Mouse (Mus musculus) olfactory bulb, adult 2 months (tissue): Measurements from ENCODE around the gene Agbl5.

Experiments used
- CTCF ChIP-seq: fragments of 200-500 bp; IDR thresholded peaks from 2 replicates; pipeline ENCODE4 v1.5.1; 2012; ENCODE audit warnings: low read depth, mild to moderate bottlenecking, low read length, moderate library complexity; ENCODE audit not compliant: insufficient read depth
- POLR2A ChIP-seq: fragments of 200-500 bp; IDR thresholded peaks from 2 replicates; pipeline ENCODE4 v1.6.1; 2012; ENCODE audit warnings: mild to moderate bottlenecking, low read depth, low read length, moderate library complexity; ENCODE audit not compliant: insufficient read depth

DNA sequence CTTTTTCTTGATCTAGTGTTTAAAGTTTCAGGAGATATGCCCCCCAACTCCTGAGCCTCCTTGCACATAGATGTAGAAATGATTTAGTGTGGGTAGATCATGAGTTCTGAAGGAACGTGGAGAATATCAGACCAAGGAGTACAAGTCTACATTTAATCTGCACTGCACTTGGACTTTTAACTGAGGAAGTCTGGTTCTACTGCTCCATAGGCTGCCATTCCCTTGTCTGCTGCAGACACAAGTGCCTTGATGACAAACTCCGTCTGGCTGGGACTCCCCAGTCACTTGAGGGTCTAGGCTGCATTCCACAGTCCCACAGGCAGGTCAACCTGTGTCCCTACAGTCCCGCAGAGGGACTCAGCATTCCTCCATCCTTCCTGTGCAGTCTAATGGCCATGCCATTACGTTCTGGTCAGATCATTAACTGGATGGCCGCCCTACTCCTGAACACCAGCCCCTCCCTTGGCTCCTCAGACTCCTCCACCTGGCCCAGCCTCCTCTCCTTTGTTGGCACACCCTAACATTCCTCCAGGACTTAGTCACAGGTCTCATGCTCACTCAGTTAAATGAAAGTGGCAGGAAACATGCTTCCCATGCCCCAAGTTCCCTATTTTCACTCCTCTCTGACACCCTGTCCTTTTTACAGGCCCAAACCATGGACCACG, 38.5 kb upstream of the Agbl5 start:
- TF ChIP-seq CTCF (no peak), POLR2A (no peak)
